ENCODE assay signal across 26 mouse cellular contexts in genomic region chr10:66969081-66969480, GRCm38 (mm10).
DNase-seq lines count a peak whose midpoint lies in the region; ATAC-seq lines count a peak whose summit lies in the region.
"Had no signal": no experiment of that assay in that cellular context is flagged by ENCODE, and none has a peak within 500 bp of the region (broad histone marks: within the 10 kb centered on the region; RNA-seq: fewer than 3 reads in every experiment).

No protein-coding gene starts in this region.

- H3K9me3 ChIP-seq in forebrain, embryonic 10.5 days: no peaks in the 10 kb centered on the region; the same call in 1 of the 2 replicates
- H3K9me3 ChIP-seq in forebrain, embryonic 11.5 days (ENCODE audit: control insufficient read depth, low read length): no peaks in the 10 kb centered on the region
- H3K9me3 ChIP-seq in midbrain, embryonic 10.5 days (replicated peaks): no peaks in the 10 kb centered on the region
- no peaks in the 10 kb centered on the region for H3K9me3 ChIP-seq in midbrain, embryonic 13.5 days
- H3K9me3 ChIP-seq: embryonic facial prominence, embryonic 12.5 days; embryonic facial prominence, embryonic 15.5 days; forebrain, embryonic 13.5 days; G1E; hindbrain, embryonic 15.5 days had no signal

- H3K27me3 ChIP-seq in forebrain, embryonic 10.5 days (ENCODE audit: poor library complexity, severe bottlenecking): no peaks in the 10 kb centered on the region
- H3K27me3 ChIP-seq in forebrain, embryonic 11.5 days (ENCODE audit: control insufficient read depth, insufficient read depth, low read length): no peaks in the 10 kb centered on the region
- no peaks in the 10 kb centered on the region for H3K27me3 ChIP-seq in midbrain, embryonic 10.5 days (ENCODE audit: low read depth, poor library complexity, severe bottlenecking)
- H3K27me3 ChIP-seq in midbrain, embryonic 13.5 days: no peaks in the 10 kb centered on the region
- H3K27me3 ChIP-seq: embryonic facial prominence, embryonic 12.5 days; embryonic facial prominence, embryonic 15.5 days; forebrain, embryonic 13.5 days; heart, embryonic 12.5 days; heart, embryonic 15.5 days; hindbrain, embryonic 15.5 days had no signal

- H3K36me3 ChIP-seq in forebrain, embryonic 10.5 days (replicated peaks): no peaks in the 10 kb centered on the region
- no peaks in the 10 kb centered on the region for H3K36me3 ChIP-seq in forebrain, embryonic 11.5 days (ENCODE audit: control insufficient read depth, insufficient read depth, low read length)
- no peaks in the 10 kb centered on the region for H3K36me3 ChIP-seq in midbrain, embryonic 10.5 days
- H3K36me3 ChIP-seq in midbrain, embryonic 13.5 days: no peaks in the 10 kb centered on the region
- H3K36me3 ChIP-seq: embryonic facial prominence, embryonic 12.5 days; embryonic facial prominence, embryonic 15.5 days; G1E; heart, embryonic 12.5 days; heart, embryonic 15.5 days; hindbrain, embryonic 15.5 days had no signal

- H3K4me2 ChIP-seq in forebrain, embryonic 11.5 days (ENCODE audit: low read depth, low read length, severe bottlenecking): no peak overlapping the region
- H3K4me2 ChIP-seq in midbrain, embryonic 13.5 days (replicated peaks): no peak overlapping the region
- H3K4me2 ChIP-seq: embryonic facial prominence, embryonic 12.5 days; embryonic facial prominence, embryonic 15.5 days; forebrain, embryonic 13.5 days; heart, embryonic 12.5 days; heart, embryonic 15.5 days; hindbrain, embryonic 15.5 days had no signal

- ATAC-seq in forebrain, embryonic 11.5 days (replicated peaks; ENCODE audit: low FRiP score): no peak
- ATAC-seq in midbrain, embryonic 13.5 days: no peak
- ATAC-seq: forebrain, embryonic 16.5 days had no signal

- no peak for DNase-seq in forebrain, embryonic 10.5 days (ENCODE audit: extremely low spot score, low spot score)
- DNase-seq in forebrain, embryonic 11.5 days (ENCODE audit: low spot score): no peak
- DNase-seq in midbrain, embryonic 10.5 days (ENCODE audit: low spot score): no peak
- DNase-seq in ES-CJ7 (ENCODE audit: low read depth, low spot score) (peak; percentile 72), ZHBTc4 (ENCODE audit: low read depth, low spot score) (peak; percentile 83), MN1 (ENCODE audit: low spot score) (no peak)
- no peak for DNase-seq in lung, postnatal 25 days (ENCODE audit: low spot score)
- DNase-seq: adrenal gland, adult 2 months; adrenal gland, postnatal 14 days; cerebellum, adult 11 months; cerebellum, adult 2 months; cerebellum, adult 9-11 months; cerebellum, postnatal 25 days; gastrocnemius, postnatal 10 days; gastrocnemius, postnatal 36 days; heart, postnatal 10 days; heart, postnatal 36 days had no signal

- peaks cover 20% of the 10 kb centered on the region for H3K4me1 ChIP-seq in forebrain, embryonic 10.5 days
- no peaks in the 10 kb centered on the region for H3K4me1 ChIP-seq in forebrain, embryonic 11.5 days (replicated peaks; ENCODE audit: control insufficient read depth, insufficient read depth, low read length)
- peaks cover 17% of the 10 kb centered on the region for H3K4me1 ChIP-seq in midbrain, embryonic 10.5 days
- H3K4me1 ChIP-seq in midbrain, embryonic 13.5 days (replicated peaks): 0 out of 2 replicates have a peak, but pooled peaks cover 4% of the 10 kb centered on the region
- H3K4me1 ChIP-seq: heart, embryonic 12.5 days; heart, embryonic 15.5 days; hindbrain, embryonic 15.5 days had no signal

- no peak overlapping the region for H3K9ac ChIP-seq in forebrain, embryonic 11.5 days (ENCODE audit: low read length)
- H3K9ac ChIP-seq in midbrain, embryonic 13.5 days (replicated peaks): no peak overlapping the region
- H3K9ac ChIP-seq: embryonic facial prominence, embryonic 12.5 days; embryonic facial prominence, embryonic 15.5 days; forebrain, embryonic 13.5 days; heart, embryonic 12.5 days; heart, embryonic 15.5 days; hindbrain, embryonic 15.5 days had no signal

- H3K4me3 ChIP-seq in forebrain, embryonic 10.5 days: no peak overlapping the region
- no peak overlapping the region for H3K4me3 ChIP-seq in forebrain, embryonic 11.5 days (ENCODE audit: low read depth, low read length)
- no peak overlapping the region for H3K4me3 ChIP-seq in midbrain, embryonic 10.5 days
- no peak overlapping the region for H3K4me3 ChIP-seq in midbrain, embryonic 13.5 days (replicated peaks)
- H3K4me3 ChIP-seq: embryonic facial prominence, embryonic 12.5 days; embryonic facial prominence, embryonic 15.5 days; forebrain, embryonic 13.5 days; heart, embryonic 12.5 days; heart, embryonic 15.5 days; hindbrain, embryonic 15.5 days had no signal

- 82% methylated on average over 5 of the region's 5 CpGs for WGBS in forebrain, embryonic 10.5 days
- WGBS in forebrain, embryonic 11.5 days: 83% methylated on average over 5 of the region's 5 CpGs
- WGBS in midbrain, embryonic 10.5 days: 79% methylated on average over 5 of the region's 5 CpGs
- WGBS in midbrain, embryonic 13.5 days: 80% methylated on average over 5 of the region's 5 CpGs

- peak overlapping the region; percentile 62; the same call in 1 of the 2 replicates for H3K27ac ChIP-seq in forebrain, embryonic 10.5 days
- no peak overlapping the region for H3K27ac ChIP-seq in forebrain, embryonic 11.5 days (ENCODE audit: low read depth, low read length)
- peak overlapping the region; percentile 71 for H3K27ac ChIP-seq in midbrain, embryonic 10.5 days (replicated peaks)
- H3K27ac ChIP-seq in midbrain, embryonic 13.5 days: no peak overlapping the region
- H3K27ac ChIP-seq: embryonic facial prominence, embryonic 12.5 days; embryonic facial prominence, embryonic 15.5 days; forebrain, embryonic 13.5 days; heart, embryonic 15.5 days; hindbrain, embryonic 15.5 days had no signal

Comparison
In these comparisons a context has a peak if more than half of its experiments do, and no peak if none do; other contexts are left out.
1. H3K27ac ChIP-seq: peak in forebrain, embryonic 10.5 days (single experiment) and midbrain, embryonic 10.5 days (single experiment); none in forebrain, embryonic 11.5 days (single experiment) and midbrain, embryonic 13.5 days (single experiment).
2. DNase-seq: peak in ES-CJ7 (single experiment) and ZHBTc4 (single experiment); none in forebrain, embryonic 10.5 days (single experiment), forebrain, embryonic 11.5 days (single experiment), midbrain, embryonic 10.5 days (single experiment), MN1 (single experiment) and lung, postnatal 25 days (single experiment).